Mouse (Mus musculus) small intestine, adult 2 months (tissue): Measurements from ENCODE around the gene Pycr1.

Experiments used
- CTCF ChIP-seq: fragments of 200-500 bp; IDR thresholded peaks from 2 replicates; pipeline ENCODE4 v1.5.1; 2012; ENCODE audit warnings: low read depth, mild to moderate bottlenecking, control low read depth, inconsistent platforms, low read length, moderate library complexity, mixed read lengths; ENCODE audit not compliant: insufficient replicate concordance, insufficient read length; ENCODE audit errors: extremely low read depth
- POLR2A ChIP-seq: fragments of 200-500 bp; IDR thresholded peaks from 2 replicates; pipeline ENCODE4 v1.6.1; 2012; ENCODE audit warnings: low read depth, mild to moderate bottlenecking, control low read depth, inconsistent platforms, low read length, moderate library complexity

DNA sequence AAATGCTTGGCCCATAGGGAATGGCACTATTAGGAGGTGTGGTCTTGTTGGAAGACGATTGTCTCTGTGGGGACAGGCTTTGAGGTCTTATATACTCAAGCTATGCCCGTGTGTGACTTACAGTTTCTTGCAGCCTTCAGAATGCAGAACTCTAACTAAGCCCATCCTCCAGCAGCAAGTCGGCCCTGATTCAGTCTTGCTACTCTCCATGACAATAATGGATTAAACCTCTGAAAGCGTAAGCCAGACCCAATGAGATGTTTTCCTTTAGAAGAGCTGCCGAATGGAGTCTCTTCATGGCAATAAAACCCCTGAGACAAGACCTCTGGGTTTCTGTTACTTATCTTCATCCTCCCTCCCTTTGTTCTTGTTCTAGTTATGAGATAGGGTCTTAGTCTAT is 8.8 kb downstream of the Pycr1 start:
- TF ChIP-seq CTCF (no peak), POLR2A (no peak)
